Mouse (Mus musculus): ENCODE data around the gene Soat2.

DNA sequence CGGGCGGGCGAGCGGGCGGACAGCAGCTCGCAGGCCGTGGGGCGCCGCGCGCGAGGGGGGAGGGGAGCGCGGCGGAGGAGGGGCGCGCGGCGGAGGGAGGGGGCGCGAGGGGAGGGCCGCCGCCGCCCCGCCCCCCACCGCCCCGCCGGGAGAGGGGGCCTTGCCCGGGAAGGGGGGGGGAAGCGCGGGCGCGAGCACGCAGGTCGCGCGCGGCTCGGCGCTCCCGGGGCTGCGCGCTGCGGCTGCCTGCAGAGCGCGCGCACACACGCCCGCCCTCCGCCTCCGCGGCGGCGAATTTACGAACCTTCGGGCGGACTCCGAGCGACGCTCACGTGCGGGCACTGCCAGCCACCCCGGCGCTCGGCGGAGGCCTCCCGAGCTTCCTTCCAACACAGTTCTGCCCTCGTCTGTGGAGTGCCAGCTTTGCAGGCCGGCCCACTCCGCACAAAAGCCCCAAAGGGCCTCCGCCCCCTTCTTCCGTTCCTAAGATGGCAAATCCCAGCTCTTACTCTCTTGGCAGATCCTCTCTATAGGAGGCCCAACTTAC is 53.6 kb downstream of the Soat2 start:
- TF ChIP-seq POLR2A (IDR thresholded peaks at IDR 0.05; ENCODE audit: borderline replicate concordance, insufficient read depth, low read length) (no peak), CTCF (IDR thresholded peaks at IDR 0.05; ENCODE audit: borderline replicate concordance, insufficient read depth, low read depth, low read length) (no peak)

Measured in cerebellum, adult 2 months (tissue).